Comparison of ENCODE assay signal across 10 mouse cellular contexts in genomic region chrX:98618865-98619264, GRCm38 (mm10).
A peak's percentile ranks its signal among the peaks of the same experiment; 100 is the strongest.
DNase-seq lines count a peak whose midpoint lies in the region; ATAC-seq and TF ChIP-seq lines count a peak whose summit lies in the region.
"Had no signal": no experiment of that assay in that cellular context is flagged by ENCODE, and none has a peak within 500 bp of the region (broad histone marks: within the 10 kb centered on the region; RNA-seq: fewer than 3 reads in every experiment).

No protein-coding gene starts in this region.

- H3K4me1 ChIP-seq in hindbrain, embryonic 14.5 days (replicated peaks; ENCODE audit: control insufficient read depth, insufficient read depth, low read length), result no peaks in the 10 kb centered on the region
- H3K4me1 ChIP-seq in hindbrain, embryonic 13.5 days (replicated peaks), result no peaks in the 10 kb centered on the region
- H3K4me1 ChIP-seq: embryonic facial prominence, embryonic 13.5 days; limb, embryonic 13.5 days had no signal

- no peak overlapping the region for H3K9ac ChIP-seq in hindbrain, embryonic 14.5 days
- H3K9ac ChIP-seq in hindbrain, embryonic 13.5 days, result no peak overlapping the region
- H3K9ac ChIP-seq: embryonic facial prominence, embryonic 13.5 days; limb, embryonic 13.5 days had no signal

- CTCF ChIA-PET in Patski (lab: Charles Lee), result no interaction called here

- DNase-seq in hindbrain, embryonic 14.5 days (ENCODE audit: low spot score), result peak; percentile 71
- peak; percentile 60 for DNase-seq in CD4-positive, CD25-positive, alpha-beta regulatory T cell, adult 2 months (ENCODE audit: low read depth, low spot score)
- DNase-seq in Patski (ENCODE audit: low read depth, low spot score), result no peak
- DNase-seq in embryo, embryonic 9.5 days (ENCODE audit: extremely low spot score), result peak; percentile 1
- peak; percentile 17 to 18 for DNase-seq in left cerebral cortex, postnatal 10 days (ENCODE audit: extremely low spot score in 1 of 2, low spot score in 2 of 2)
- DNase-seq in skeletal muscle tissue, adult 2 months (ENCODE audit: low read depth, low spot score), result peak; percentile 2
- no peak for DNase-seq in spleen, postnatal 36 days (ENCODE audit: low spot score in 2 of 2)

- H3K4me3 ChIP-seq in hindbrain, embryonic 14.5 days (replicated peaks; ENCODE audit: low read length), result no peak overlapping the region
- H3K4me3 ChIP-seq in hindbrain, embryonic 13.5 days, result no peak overlapping the region
- H3K4me3 ChIP-seq: embryonic facial prominence, embryonic 13.5 days; limb, embryonic 13.5 days had no signal

- intact Hi-C loops in left cerebral cortex, postnatal 10 days (cut with DNase I), result loop anchor here (5.0 kb wide), 2 partner anchors 1187 to 1717 kb away; no protein-coding TSS in a partner anchor

- no peaks in the 10 kb centered on the region for H3K36me3 ChIP-seq in hindbrain, embryonic 14.5 days (replicated peaks; ENCODE audit: control insufficient read depth, insufficient read depth)
- no peaks in the 10 kb centered on the region for H3K36me3 ChIP-seq in hindbrain, embryonic 13.5 days
- H3K36me3 ChIP-seq: embryonic facial prominence, embryonic 13.5 days; limb, embryonic 13.5 days had no signal

- 4% methylated on average over 2 of the region's 2 CpGs for WGBS in hindbrain, embryonic 14.5 days
- WGBS in hindbrain, embryonic 13.5 days, result 3% methylated on average over 2 of the region's 2 CpGs

- H3K9me3 ChIP-seq in hindbrain, embryonic 14.5 days (ENCODE audit: control insufficient read depth, low read length), result no peaks in the 10 kb centered on the region
- H3K9me3 ChIP-seq in hindbrain, embryonic 13.5 days, result no peaks in the 10 kb centered on the region
- H3K9me3 ChIP-seq: embryonic facial prominence, embryonic 13.5 days; limb, embryonic 13.5 days had no signal

- no peak overlapping the region for H3K4me2 ChIP-seq in hindbrain, embryonic 14.5 days (replicated peaks)
- no peak overlapping the region for H3K4me2 ChIP-seq in hindbrain, embryonic 13.5 days
- H3K4me2 ChIP-seq: embryonic facial prominence, embryonic 13.5 days; limb, embryonic 13.5 days had no signal

- in situ Hi-C loops in Patski (cut with MboI; ENCODE audit: low pct_unique_long_range_greater_than_20kb), result loop anchor here (10.0 kb wide), 1 partner anchor 1184 kb away; no protein-coding TSS in a partner anchor

- no peak overlapping the region for H3K27ac ChIP-seq in hindbrain, embryonic 14.5 days
- H3K27ac ChIP-seq in hindbrain, embryonic 13.5 days, result no peak overlapping the region
- H3K27ac ChIP-seq: embryonic facial prominence, embryonic 13.5 days; limb, embryonic 13.5 days had no signal

- H3K27me3 ChIP-seq in hindbrain, embryonic 14.5 days (ENCODE audit: control insufficient read depth, insufficient read depth, low read length), result no peaks in the 10 kb centered on the region
- no peaks in the 10 kb centered on the region for H3K27me3 ChIP-seq in hindbrain, embryonic 13.5 days
- H3K27me3 ChIP-seq in Patski, result peaks cover 22% of the 10 kb centered on the region
- H3K27me3 ChIP-seq: embryonic facial prominence, embryonic 13.5 days; limb, embryonic 13.5 days had no signal

- peak; percentile 51 for TF ChIP-seq CTCF in Patski (IDR thresholded peaks at IDR 0.05)

- POLR2A ChIA-PET in Patski (lab: Charles Lee), result no interaction called here

- ATAC-seq in hindbrain, embryonic 14.5 days (ENCODE audit: low FRiP score), result no peak
- no peak for ATAC-seq in hindbrain, embryonic 13.5 days (ENCODE audit: low FRiP score)
- no peak for ATAC-seq in Patski

Comparison
In these comparisons a context has a peak if more than half of its experiments do, and no peak if none do; other contexts are left out.
1. DNase-seq: peak in hindbrain, embryonic 14.5 days (single experiment), CD4-positive, CD25-positive, alpha-beta regulatory T cell, adult 2 months (single experiment), embryo, embryonic 9.5 days (single experiment), left cerebral cortex, postnatal 10 days (2 of 2) and skeletal muscle tissue, adult 2 months (single experiment); none in Patski (single experiment) and spleen, postnatal 36 days (0 of 2).